Mouse (Mus musculus): ENCODE measurements at regions not wholly inside any gene's neighbourhood (a gene's known extent, or its start where the extent isn't known, plus 50 kb on each side); places are given as distances from the start of the nearest gene placed in this dataset.

DNA sequence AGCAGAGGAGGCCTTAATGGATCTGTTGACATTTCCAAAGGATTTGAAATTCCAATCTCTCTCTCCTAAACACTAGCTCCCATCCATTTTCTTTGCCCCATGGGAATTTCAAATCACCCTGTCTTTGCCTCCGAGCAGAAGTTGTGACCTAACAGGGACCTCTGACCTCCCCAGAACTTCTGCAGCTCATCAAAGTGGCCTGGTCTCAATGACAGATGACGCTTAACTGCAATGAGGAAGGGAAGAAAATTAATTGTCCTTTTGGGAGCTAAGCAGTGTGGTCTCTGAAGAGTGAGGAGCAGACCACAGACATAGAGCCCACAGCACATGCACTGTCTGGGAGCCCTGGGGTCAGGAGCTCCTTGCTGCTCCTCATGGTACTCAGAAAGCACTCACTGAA lies 155.3 kb downstream of the Tox3 start:
- no peak for DNase-seq

DNA sequence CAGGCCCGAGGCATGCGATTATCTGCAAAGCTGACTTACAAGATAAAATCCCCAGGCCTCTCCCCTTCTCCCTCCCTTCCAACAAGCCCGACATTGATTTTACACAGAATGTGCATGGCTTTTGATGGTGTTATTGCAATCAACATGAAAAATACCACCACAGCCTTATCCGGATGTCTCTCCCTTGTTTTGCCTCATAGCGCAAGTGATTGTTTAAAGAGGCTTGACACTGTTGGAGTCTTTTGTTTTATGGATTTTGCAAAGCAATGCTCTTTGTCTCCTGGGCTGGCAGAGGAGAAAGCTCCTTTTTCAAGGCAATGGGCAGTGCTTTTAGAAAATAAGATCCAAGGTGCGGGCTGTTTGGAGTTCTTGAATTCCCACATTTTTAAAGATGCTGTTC lies 165.3 kb downstream of the Tox3 start:
- no peak for DNase-seq

DNA sequence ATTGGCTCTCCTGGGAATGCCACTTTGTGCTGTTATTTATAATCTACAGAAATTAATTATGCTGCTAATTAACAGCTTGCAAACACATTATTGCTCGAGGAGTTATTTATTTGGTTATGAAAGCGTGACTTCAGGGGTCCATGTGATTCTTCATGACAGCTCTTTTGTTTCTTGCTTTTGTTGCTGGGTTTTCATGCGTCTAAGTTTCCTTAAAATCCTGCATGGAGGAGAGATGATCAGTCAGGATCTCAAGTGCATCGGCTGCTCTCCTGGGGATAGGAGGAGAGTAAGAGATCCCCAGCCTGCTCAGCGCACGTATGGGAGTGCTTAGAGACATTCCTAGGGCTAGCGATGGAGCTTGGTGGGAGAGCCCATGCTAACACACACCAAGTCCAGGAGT lies 171.4 kb downstream of the Tox3 start:
- DNase-seq: no peak

DNA sequence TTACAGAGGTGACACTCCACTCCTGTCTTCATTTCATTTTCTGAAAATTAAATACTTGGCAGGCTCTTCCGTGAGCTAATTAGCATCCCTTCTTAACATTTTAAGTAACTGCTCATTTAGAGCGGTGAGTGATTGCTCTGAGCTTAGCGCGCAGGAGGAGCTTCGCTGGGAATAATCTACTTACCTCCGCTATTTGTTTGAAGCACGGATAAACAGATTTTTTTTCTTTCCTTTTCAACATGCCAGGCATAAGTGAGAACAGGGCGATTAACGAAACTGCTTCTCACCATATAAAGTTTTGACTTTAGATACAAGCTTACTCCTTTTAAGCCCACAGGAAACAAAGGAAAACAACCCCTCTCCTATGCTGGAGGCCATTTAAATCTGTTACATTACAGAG lies 171.8 kb downstream of the Tox3 start:
- no peak for DNase-seq

DNA sequence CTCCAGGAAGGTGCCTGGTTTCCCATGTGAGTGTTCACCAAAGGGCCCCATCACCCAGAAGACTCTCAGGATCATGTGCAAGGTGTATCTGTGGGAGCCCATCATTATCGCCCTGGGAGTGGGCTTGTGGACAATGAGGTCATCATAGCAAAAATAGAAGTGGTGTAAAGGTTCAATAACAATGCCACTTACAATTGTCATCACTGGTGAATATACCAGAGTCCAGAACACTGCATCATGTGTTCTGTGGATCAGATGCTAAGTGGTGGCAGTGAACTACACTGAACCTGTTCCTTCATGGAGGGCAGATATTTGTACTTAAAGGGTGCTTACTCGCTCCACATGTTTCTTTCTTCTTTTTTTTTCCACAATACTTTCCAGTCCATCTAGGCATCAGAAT lies 181.5 kb downstream of the Tox3 start:
- no peak for DNase-seq

DNA sequence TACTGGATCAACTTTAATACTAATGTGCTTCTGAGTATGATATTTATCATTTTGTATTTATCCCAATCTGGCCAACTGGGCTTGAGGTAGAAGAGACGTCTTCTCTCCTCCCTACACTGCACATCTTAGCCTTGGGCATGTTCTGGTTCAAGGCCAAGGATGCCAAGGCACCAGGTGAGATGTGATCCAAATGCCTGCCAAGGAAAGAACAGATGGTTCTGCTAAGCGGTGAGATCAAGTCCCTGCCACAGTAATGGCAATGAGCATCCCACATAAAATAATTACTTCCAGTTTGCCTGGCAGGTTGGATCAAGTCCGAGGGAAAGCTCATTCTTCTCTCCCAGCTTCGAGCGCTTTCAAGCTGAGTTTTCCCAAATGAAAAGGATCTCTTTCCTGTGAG lies 196.7 kb downstream of the Tox3 start:
- no peak for DNase-seq

DNA sequence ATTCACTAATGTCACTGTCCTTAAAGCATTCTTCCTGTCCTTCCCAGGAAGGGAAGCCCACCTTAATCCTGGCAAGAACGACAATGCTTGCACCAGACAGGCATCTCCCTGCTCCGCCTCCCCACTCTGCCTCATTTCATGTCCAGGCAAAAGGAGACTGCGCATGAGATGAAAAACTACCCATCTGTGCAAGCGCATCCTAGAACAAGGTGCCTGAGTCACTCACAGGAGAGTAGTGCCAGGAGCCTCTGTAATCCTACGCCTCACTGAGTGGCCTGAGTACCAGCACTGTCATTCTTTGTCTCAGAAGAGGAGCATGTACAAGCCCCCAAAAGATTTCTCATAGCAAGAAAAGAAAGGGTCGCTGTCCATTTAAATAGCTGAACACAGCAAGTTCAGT lies 198.2 kb downstream of the Tox3 start:
- DNase-seq: no peak

DNA sequence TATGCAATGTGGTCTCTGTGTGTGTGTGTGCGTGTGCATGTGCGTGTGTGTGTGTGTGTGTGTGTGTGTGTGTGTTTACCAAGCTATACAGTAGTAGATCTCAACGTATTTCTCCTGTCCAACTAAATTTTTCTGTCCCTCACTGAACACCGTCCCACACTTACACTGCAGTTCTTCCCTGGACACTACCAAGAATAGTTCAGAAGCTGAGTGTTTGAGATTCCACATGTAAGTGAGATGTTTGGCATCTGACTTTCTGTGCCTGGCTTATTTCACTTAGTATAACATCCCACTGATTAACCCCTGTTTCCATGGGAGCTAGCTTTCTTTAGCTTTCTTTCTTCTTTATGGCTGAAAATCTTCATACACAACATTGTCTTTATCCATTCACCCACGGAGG lies 213.5 kb downstream of the Tox3 start:
- no peak for DNase-seq

DNA sequence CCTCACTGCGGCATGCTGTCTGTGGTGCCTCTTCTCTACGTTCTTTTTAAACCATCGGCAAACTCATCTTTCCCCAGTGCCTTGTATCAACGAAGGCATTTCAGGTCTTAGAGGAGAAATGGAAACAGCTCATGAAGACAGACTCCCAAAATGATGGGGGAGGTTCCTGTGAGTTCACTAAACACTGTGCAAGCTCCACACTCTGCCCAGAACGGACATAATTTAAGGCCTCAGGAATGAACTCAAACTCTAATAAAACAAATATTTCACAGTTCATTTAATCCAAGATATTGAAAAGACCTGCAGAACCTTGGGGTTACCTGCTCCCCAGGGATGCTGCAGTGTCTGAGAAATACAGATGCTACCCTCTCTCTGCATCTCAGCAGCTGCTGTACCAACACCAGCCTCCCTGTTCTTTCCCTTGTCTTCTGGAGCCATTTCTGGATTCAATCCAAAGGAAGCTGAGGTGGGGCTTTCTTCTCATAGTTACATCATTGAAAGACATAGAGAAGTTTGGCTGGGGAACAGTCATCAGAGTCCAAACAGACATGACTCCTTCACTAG lies 217.4 kb downstream of the Tox3 start:
- DNase-seq: no peak

DNA sequence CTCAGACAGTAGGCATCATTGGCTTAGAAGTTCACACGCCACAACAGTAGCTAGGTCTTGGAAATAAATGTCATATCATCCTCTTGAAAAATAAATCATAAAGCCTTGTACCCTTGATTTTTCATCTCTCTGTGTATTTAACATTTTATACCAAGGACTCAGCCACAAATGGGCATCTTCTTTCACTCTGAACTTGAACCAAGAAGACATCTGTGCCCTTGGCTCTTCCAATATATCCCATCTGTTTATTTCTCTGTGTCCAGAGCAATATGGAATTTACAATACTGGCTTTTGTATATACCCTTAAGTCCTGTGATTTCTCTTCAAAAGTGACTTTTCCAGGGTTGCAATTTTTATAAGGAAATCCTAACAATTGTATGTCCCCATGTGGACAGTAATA lies 222.7 kb downstream of the Tox3 start:
- no peak for DNase-seq

DNA sequence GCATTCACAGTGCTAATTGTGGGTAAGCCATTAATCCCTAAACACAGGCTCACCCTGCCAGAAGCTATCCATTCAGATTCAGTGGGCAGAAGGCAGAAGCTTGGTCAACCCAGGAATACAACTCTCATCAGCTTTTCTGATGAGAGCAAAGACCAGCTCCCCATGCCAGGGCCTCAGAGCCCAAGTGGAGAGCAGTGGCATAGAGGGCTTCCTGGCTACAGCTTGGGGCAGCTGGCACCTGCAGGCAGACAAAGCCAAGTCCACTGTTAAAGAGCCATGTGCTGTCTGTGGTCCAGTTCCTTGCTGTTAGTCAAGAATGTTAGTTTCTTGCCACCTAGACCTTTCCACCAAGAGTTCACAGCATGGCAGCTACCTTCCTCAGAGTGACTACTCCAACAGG lies 225.0 kb downstream of the Tox3 start:
- no peak for DNase-seq

DNA sequence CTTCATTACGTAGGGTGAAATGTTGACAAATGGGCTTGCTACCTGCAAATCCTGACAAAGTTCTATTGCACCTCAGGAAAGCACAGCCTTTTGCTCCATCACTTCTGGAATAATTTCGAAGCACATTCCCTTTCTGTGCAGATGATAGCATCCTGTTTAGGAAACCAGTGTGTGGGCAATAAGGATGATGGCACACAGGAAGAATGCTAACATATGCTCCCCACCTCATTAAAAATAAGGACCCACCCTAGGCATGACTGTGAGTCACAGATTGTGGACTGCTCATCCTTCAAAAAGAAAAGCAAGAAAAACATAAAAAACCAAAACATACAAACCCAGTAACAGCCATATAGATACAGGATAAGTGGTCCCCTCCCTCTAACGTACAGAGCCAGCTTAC lies 226.2 kb downstream of the Tox3 start:
- DNase-seq: no peak

DNA sequence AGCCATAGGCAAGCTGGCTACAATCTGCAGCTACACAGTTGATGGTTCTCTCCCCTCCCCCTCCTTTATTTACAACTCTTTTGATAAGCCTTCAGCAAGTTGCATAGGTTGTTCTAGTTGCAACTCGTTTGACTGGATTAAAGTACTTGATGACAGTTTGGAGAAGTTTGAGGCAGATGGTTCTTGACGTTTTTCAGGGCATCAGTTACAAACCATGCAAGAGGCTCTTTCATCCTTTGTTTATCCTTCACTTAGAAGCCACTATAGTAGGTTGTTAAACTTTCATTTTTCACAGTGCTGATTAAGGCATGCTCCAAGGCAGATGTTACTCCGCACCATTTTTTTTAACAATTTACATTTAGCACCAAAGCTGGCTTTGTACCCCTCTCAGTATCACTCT lies 227.1 kb downstream of the Tox3 start:
- DNase-seq: no peak

DNA sequence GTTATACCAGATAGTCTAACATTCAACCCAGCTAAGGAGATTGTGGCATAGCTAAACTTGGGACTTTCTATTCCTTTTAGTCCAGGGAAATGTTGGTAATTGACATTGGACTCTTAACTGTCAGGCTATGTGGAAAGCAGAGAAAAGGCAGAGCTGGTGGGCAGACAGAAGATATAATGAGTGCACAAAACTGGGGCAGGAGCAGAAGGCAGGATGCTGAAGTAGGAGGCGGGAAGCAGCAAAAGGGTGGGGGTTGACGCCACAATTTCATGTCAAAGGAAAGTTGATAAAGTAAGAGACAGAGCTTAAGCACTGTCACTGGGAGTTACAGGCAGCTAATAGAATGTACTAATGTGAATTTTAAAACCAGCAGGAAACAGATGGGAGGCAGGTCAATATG lies 232.7 kb downstream of the Tox3 start:
- peak; percentile 8 for DNase-seq

DNA sequence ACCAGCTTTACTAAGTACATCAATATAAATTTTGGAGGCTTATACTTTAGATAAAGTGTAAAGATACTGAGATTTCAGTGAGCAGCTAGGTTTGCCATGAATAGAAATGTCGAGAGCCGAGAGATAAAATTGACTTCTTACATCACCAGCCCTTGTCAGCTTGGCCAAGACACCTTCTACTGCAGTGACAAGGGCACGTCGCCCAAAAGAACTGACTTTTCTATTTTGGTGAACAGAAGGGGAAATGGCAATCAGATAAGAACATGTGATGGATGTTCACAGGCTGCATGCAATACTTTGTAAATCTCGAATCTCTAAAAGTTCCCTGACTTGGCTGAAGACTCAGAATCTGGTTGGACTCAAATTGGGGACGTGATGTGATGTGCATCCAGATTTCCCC lies 247.6 kb downstream of the Tox3 start:
- DNase-seq: no peak

DNA sequence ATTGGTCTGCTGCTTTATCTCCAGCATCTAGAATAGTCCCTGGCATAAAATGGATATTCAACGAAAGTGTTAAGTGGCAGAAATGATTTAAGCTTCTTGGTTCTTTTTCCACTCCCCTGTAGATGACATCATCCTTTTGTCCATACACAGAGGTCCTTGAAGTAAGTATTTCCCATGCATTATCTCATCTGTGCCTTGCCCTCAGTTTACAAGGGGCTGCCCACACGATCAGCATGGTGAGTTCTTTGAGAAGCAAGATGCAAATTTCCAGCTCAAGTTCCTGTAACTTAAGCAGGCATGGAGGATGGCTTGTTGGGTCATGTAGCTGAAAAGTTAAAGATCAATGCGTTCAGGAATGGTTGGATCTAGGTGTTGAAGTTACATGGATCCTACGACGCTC lies 265.5 kb downstream of the Tox3 start:
- no peak for DNase-seq

DNA sequence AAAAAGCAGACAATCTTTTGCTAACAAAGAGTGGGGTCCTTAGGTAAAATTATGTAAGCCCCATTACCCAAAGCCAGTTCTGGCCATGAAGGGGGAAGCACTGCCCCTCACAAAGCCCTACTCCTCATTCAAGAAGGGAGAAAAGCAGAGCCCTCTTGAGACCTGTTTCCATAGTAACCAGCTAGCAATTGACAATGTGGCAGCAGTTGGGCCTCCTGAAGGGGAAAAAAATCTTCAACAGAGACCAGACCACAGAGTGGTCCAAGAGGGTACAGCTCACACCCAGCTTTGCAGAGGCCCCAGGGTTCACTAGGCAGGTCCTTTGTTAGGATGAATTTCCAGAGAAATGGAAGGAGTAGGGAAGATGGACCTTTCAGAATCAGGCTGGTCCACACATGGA lies 271.8 kb downstream of the Tox3 start:
- DNase-seq: no peak

DNA sequence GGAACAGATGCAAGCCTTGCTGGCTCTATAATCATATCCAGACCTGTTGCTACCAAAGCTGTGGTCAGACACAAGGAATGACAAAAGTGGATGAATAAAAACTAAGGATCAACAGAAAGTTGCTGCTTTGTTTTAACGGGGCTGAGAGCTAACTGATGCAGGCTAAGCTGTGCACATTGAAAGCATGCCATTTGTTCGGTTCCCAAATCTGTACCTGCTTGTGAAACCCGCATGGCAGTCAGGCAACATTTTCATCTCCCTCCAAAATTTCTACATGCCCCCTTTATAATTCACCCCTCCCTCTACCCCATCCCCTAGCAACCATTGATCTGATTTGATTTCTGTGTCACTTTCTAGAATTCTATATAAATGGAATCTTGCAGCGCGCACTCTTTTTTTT lies 272.3 kb downstream of the Tox3 start:
- DNase-seq: no peak

DNA sequence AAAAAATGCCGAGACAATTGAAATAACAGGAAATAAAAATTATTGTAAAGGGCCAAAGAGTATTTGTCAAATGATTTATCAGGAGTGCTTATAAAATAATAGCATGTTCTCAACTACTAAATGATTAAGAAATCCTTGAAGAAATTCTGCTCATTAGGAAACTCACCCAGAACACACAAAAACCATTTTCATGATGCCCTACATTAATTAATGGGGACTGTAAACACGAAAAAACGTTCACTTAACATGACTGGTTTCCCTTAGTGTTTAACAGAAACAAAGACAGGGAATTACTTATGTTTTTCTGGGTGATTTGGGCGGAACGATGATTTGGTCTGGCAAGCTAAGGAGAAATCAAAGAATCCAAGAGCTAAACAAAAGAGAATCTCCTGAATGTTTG lies 278.1 kb downstream of the Tox3 start:
- DNase-seq: no peak

DNA sequence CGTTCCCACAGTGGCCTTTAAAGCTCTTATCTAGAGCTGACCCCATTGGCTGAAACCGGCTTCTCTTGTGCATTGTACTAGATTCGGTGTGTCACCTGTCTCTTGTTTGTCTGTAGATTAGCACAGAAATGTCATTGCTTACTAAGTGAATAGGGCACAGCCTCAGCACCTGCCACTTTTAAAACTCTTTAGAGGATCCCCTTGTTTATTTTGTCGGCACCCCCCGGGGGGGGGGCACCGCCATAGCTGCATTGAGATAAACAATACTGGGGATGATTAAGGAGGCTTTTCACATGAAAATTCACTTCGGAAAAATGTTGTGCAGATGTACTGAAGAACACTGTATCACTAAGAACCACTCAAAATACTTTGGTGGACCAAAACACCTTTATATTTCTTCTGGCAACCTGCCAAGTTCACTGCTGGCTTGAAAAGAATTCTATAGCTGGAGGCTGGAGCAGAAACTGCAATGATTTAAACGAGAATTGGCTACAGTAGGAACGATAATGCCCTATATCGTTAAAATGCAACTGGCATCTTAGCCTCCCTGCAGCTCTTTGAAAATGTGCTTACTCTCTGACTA lies 278.6 kb downstream of the Tox3 start:
- DNase-seq: no peak

DNA sequence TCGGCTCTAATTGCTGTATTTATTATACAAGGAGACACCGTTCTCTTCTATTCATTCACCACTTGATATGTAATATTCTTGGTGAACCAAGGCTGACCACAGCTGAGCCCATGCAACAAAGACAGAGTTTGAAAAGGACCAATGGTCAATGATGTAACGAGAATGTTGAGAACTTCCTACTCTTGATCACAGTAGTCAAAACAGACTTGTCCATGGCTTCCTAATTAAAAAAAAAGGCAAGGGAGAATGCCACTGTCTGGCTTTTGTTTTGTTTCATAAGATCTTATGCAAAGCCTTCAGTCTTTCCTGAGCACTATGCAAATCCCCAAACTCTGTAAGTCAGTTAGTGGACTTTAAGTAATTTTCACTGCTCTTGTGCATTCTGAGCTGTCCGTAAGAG lies 279.7 kb downstream of the Tox3 start:
- DNase-seq: no peak

DNA sequence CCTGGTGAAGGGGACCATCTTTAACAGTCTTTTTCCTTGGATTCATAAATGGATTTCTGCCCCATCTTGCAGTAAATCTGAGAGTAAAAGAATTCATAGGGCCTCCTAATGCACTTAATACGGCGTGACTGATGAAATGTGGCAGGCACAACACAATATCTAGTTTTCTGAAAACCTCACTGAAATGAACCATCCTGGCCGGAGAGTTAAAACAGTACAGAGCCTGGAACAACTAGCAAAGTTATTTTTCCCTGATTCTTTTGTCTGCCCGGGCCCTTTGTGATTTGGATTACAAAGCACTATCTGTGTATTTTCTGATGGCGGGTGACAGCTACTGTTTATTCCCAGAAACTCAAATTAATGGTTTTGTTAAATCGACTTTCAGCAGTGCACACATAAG lies 283.8 kb downstream of the Tox3 start:
- no peak for DNase-seq

DNA sequence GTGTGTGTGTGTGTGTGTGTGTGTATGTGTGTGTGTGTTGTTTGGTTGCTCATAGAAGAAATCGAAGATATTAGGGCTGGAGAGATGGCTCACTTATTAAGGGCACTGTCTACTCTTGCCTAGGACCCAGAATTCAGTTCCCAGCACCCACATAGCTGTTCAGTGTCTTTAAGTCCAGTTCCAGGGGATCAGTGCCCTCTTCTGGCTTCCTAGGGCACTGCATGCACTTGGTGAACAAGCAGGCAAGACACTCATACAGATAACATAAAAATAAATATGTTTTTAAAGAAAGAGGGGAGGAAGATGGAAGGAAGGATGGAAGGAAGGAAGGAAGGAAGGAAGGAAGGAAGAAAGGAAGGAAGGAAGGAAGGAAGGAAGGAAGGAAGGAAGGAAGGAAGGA lies 284.9 kb downstream of the Tox3 start:
- no peak for DNase-seq

DNA sequence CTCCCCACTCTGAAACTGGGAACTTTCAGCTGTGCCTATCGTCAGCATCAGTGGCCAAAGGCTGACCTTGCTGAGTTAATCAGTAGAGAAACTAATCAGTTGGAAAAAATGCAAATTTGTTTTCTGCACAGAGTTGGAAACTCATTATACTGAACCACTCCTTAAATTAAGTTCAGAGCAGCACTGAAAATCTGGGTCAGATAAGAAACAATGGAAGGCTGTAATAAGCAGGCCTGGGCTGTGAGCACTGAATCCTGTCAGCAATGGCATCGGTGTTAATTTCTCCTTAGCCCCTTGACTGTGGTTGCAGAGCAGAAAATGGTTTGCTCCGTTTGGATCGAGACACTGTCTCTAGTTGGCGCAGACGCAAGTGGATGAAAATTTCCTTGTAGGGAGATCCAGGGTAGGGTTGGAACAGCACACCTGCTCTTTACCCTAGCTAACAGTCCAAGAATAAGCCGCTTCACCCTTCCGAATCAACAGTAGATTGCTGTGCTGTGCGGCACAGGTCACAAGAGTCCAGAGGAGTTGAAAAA lies 289.4 kb downstream of the Tox3 start:
- no peak for DNase-seq

DNA sequence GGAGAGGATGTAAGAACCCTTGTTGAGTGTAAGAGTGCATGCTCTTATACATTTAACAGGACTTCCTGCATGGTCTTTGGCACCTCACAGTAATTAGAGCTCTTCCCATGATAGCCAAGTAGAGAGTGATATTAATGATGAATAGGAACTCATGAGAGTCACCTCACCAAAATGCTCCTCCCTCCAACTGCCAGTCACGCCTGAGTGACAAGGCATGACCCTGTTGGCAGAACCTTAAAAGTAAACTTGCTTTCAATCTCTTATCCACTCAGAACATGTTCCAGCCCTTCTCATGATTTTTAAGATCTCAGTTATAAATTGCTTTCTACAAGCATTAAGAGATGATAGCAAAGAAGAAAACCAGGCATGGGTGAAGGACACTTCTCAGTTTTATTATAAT lies 291.8 kb downstream of the Tox3 start:
- no peak for DNase-seq

DNA sequence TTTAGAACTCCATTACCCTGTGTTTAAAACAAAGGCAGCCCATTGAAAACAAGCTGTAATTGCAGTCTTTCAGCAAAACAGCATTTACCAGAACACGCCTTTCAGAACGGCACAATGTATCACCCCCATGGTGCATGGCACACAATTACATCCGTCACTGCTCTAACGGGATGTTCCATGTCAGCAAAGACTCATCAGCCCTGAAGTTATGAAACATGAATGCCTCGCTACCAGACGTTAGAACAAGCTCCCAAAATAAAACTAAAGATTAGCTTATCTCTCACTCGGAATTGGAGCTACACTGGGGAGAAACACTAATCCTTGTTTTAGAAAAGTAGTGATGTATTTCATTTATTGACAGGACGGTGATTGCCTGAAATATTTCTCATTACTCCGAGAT lies 301.4 kb downstream of the Tox3 start:
- DNase-seq: no peak

Measured in right cerebral cortex, postnatal 14 days (tissue).